Mouse (Mus musculus): ENCODE results near the gene Foxp4.

DNA sequence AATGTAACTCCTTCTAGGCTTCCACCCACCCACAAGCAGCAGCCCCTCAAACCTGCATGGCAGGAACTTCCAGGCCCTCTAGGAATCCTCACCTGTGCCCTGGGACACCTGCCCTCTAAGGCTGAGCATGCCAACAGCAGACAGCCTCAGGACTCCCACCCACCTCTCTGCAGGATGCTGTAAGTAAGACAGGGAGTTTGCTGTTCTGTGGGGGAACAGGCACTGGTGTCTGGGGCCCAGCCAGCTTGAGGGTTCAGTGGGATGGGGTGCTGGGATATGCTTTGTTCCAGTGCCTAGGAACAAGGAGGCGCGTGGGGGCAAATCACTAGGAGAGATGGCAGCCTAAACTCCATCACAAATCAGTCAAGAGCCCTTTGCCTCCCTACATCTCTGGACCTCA, 16.4 kb downstream of the Foxp4 start:
- TF ChIP-seq POLR2A (IDR thresholded peaks at IDR 0.05; ENCODE audit: control insufficient read depth, extremely low read depth, insufficient read depth, low read length, poor library complexity), result no peak
- no peak for TF ChIP-seq CTCF (IDR thresholded peaks at IDR 0.05; ENCODE audit: borderline replicate concordance, control insufficient read depth, extremely low read depth, insufficient read depth, low read length, poor library complexity)
